Mouse (Mus musculus) A20 (cell line): ENCODE data around the gene Ggt6.
"Not testable (repeated sequence)": the region's sequence is repeated elsewhere in the genome, so short reads cannot be mapped to it uniquely, and the experiment has no call there.

Experiments
- DNase-seq: peaks from one replicate; pipeline ENCODE4 v3.0.0-alpha.2; 2011; ENCODE audit warnings: low read depth, low spot score

Ggt6 gene

DNA sequence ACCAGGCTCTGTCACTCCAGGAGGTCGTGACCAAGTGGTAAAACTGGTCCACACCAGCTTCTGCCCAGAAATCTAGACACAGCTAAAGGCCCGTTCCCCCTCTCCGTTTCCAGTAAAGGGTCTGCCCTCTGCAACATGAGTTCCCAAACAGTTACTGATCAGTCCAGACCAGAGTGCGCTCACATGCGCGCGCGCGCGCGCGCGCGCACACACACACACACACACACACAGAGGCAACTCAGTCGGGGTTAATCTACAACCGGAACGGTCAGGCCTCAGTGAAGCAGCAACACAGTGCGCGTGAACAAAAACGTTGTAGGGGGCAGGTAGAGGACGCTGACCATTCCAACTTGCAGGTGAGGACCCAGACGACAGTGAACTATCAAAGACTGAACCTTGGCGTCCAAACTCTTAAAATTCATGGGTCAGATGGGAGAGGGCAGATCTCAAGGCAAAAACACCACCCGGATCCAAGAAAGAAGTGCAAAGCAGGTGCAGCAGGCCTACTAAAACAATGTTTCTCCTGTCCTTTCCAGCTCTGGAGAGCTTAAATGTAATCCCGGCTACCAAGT, 24.7 kb upstream of the Ggt6 start:
- no peak for DNase-seq

DNA sequence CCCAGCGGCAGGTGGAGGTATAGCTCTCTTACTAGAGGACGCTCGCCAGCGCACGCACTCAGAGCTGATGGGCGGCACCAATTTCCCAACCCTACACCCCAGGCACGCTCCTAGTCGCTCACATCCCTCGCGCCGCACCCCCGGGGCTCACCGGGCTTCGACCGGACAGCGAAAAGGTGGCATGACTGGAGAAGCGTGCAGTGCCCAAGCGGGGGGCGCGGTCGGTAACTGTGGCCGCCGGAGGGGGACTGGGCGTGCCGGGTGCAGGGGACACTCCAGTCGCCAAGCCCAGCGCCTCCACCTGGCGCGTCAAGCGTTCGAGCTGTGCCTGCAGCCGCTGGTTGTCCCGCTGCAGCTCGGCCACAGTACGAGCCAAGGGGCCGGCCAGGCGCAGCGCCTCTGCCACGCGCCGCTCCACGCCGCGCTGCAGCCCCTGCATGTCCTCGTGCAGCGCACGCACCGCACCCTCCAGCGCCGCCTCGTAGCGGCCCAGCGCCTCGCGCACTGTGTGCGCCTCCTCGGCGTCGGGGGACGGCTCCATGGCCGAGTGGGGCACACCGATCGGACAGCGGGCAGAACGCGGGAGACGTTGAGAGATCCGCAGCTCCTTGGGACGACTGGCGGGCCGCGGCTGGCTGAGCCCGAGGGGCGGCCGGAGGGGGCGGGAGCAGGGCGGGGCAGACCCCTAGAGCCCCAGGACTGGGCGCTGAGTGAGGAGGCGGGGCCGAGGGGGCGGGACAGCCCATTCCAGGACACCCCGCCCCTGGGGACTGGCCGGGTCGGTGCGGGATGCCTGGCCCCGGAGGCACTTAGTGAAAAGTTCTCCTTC, 24.0 kb upstream of the Ggt6 start, which contains the start of gene Smtnl2:
Gene Smtnl2, minus strand, starts transcription at position 621 of the 829 bp plus-strand sequence.
- no peak for DNase-seq

DNA sequence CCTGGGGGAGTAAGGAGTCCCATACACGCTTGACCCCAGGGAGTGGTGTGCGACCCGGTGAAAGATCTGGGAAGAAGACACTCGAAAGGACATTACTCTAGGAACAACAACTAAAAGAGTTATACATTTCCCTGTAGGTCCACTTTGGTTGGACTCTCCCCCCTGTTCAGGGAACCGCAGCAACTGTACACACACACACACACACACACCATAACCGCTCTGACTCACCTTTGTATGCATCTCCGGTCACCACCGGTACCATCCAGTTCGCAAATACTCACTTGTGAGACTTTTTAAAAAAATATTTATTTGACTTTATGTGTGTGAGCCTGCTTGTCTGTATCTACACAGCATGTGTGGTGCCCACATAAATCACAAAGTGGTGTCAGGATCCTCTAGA, 23.4 kb upstream of the Ggt6 start:
- no peak for DNase-seq

DNA sequence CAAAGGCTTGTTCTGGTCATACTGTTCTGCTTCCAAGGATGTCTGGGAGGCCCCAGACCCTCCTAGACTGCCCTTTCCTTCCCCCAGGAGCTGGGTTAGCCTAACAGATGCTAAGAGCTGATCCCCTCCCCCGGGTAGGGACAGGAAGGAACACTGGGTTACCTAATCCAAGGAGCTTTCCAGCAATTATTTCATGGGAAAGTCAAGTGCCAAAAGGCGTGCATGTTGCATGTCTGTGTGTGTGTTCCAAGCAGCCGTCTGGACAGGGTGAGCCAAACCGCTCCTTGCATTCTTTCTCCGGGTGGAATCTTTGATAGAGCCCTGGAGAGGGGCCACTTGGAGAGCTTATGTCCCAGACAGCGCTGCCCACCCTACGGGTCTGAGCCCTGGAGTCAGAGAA, 22.3 kb upstream of the Ggt6 start:
- no peak for DNase-seq

DNA sequence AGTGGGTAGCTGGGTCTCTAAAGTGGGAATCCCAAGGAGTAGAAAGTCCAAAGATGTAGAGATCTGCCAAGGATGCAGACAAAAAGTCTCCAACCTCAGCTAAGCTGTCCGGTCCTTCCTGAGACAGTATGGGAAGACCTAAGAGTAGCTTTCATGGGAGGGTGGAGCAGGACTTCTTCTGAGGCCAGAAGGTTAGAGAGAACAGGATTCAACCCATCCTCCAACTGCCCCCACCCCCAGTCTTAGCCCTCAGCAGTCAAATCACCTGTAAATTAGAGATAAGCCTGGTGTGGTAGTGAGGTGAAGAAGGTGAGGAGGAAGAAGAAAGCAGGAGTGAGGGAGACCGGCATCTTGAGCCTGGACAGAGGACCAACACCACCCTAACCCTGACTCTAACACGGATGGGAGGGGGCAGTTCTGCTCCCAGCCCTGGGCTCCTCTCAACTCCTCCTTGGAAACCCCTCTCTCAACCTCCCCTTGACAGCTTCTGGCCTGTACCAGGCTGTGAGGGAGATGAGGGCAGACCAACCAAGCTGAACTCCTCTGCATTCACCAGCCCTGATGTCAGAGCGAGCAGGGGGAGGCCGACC, 21.6 kb upstream of the Ggt6 start:
- DNase-seq, result no peak

DNA sequence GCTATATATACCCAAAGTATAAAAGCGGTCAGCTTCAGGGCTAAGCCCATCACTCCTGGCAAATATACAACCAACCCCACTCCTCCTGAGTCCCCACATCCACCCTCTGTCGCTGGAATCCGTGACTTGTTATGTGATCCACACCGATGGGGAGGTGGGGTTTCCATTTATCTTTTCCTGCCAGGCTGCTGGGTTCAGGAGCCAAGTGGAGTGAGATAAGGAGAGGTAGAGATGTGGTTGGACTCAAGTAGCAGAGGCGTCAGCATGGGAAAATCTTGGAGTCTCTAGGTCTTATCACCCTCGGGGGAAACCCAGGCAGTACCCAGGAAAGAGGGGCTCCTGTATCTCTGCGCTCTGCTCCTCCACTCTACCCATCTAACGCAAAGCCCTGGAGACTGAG, 20.2 kb upstream of the Ggt6 start:
- no peak for DNase-seq

DNA sequence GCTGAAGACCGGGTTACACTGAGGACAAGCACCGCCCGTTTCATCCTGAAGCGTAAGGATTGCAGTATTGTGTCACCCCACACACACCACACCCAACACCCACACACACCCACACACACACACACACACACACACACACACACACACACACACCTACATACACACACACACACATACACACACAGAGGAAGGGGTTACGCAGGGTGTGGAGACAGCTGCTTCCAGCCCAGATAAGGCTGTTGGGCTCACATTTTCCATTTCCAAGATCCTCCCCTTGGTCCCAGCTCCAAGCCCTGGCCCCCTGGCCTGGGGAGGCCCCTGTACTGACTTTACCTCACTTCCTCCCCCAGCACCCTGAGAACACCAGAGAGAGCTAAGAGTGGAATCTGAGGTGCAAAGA, 18.7 kb upstream of the Ggt6 start:
- no peak for DNase-seq

DNA sequence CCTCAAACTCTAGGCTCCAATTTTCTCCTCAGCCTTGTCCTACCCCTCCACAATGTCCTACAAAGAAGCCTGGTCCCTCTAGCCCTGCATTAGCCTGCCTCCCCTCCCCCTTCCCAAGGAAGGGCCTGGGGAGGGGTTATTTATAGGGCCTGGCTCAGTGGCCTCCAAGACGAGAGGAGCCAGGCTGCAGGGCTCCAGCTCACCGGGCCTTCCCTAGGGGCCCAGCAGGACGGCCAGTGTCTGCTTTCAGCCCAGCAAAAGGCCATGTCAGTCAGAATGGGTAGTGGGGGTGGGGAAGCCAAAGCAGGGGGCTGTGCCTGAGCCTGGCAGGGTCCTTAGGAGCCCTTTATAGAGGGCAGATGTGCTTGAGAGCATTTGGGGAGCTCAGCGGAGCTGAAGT, 17.9 kb upstream of the Ggt6 start:
- no peak for DNase-seq

DNA sequence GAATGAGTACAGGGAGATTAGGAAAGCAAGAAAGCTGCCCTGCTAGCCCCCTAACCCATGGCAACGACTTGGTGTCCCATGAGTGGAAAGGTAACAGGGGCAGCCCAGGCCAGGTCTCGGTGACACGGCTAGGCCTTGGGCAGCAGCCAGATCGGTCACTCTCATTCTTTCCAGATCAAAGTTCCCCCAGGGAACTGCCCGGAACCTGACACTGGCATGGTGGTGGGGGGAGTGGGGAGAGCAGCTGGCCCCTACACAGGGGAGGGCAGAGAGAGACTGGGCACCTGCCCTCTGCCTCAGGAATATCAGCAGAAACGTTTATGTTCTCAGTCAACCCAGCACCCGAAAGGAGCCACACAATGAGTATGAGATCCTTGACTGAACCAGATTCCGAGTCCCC, 17.1 kb upstream of the Ggt6 start:
- no peak for DNase-seq

DNA sequence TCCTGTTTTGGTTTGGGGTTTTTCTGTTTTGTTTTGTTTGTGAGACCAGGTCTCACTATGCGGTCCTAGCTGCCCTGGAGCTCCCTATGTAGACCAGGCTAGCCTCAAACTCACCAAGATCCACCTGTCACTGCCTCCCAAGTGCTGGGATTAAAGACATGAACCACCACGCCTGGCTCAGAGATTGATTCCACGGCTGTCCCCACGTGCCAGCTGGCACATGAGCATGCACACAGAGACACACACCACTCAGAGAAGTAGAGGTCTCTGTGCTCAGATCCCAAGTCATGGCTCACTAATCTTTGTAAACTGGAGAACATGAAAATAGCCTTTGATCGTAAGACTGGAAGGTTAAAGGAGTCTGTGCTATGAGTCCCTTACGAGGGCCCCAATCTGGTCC, 16.3 kb upstream of the Ggt6 start:
- DNase-seq, result no peak

DNA sequence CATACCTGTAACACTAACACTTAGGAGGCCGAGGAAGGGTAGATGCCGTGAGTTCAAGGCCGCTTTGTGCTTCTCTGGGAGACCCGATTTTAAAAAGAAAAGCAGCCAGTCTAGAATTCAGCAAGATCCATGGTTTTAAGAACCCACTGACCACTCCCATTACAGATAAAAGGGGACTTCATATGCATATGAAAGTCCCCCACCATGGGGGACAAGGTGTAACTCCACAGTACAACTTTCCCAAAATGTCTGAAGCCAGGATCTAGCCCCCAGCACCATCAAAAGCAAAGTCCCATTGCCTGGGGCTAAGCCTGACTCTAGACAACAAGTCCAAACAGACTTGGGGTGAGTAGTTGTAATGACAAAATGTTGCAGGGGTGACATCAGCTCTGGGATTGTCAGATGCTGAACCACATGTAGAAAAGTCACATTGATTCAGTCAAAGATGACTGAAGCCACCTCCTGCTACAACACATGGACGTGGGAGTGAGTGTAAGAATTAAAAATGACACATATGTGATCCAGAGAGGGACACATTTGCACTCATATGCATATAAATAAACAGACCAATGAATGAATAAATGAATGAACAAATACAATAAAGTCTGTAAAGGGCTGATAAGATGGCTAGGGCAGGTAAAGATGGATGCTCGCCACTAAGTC, 14.7 kb upstream of the Ggt6 start:
- DNase-seq, result no peak

DNA sequence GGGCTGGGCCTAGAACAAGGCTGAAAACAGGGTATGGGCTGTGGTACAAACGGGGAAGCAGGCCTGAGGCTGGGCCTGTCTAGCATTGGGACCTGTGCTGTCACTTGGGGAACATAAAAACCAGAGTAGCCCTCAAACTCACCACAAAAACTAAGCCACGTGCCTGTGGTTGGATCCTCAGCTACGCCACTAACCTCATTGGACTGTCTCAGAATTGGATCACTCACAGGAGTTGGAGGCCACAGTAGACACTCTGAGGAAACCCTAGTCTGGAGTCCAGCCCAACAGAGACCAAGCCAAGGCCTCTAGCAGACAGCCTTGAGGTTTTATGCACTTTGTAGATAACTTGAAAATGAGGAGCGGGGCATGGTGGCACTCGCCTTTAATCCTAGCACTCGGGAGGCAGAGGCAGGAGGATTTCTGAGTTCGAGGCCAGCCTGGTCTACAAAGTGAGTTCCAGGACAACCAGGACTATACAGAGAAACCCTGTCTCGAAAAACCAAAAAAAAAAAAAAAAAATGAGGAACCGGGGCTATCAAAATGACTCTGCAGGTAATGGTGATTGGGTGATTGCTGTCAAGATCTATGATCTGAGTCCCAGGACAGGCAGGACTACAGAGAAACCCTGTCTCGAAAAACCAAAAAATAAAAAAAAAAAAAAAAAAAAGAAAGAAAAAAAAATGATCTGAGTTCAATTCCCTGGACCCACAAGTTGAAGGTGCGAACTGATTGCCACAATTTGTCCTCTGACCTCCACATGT, 13.6 kb upstream of the Ggt6 start:
- peak; percentile 56 for DNase-seq

DNA sequence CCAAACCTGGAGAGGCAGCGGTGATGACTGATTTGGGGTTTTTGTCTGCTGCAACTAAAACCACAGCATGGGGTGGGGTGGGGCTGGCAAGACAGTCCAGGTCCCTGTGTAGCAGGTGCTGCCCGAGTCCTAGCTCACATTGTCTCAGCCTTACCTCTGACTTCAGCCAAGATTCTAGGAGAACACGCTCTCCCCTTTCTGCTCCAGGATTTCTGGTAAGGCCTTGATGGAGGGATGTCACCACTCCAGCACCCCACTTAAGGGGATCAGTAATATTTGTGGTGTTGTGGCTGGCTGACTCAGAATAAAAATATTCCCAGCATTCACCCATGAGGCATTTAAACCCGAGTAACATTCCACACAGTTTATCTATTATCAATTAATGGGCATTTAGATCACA, 11.6 kb upstream of the Ggt6 start:
- no peak for DNase-seq

DNA sequence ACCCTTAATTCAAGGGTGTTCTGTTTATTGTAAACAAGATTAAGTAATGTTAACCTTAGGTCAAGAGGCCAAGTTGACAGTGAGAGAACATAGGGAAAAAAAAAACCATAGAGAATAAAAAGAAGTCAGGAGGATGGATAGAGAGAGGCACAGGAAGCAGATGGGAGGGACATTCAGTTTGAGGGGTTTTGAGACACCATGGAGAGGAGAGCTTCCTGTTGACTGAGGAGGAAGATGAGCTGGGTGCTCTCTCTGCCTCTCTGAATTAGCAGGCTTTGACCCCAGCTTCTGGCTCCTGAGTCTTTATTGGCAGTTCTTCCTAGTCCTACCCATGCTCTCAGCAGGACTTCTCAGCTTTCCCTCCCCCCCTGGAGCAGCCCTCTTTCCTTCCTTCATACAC, 10.1 kb upstream of the Ggt6 start:
- no peak for DNase-seq

DNA sequence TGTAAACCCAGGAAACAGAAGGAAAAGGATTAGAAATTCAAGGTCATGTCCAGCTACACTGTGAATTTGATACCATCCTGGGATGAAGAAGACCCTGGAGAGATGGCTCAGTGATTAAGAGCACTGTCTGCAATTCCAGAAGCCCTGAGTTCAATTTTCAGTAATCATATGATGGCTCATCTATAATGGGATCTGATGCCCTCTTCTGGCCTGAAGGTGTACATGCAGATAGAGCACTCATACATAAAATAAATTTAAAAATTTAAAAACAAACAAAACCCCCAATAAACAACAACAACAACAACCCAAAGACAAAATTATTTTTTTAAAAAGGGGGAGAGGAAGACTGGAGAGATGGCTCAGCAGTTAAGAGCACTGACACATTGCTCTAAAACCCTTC, 8.4 kb upstream of the Ggt6 start:
- peak; percentile 30 for DNase-seq

DNA sequence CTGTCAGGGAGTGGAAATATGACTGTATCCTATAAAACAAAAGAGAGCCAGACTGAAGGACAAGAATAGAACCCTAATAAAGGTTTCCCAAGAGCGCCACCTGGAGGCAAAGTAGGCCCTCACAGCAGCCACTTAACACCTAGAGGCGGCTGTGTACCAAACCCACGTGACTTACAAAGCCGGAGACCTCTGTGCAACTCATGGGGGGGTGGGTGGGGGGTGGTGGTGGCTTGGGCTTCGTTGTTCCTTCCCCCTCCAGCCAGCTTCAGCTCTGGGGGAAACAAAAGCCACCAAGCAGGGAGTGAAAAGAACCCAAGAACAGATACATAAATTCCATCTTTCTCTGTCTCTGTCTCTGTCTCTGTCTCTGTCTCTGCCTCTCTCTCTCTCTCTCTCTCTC, 6.6 kb upstream of the Ggt6 start:
- DNase-seq, result peak; percentile 90

DNA sequence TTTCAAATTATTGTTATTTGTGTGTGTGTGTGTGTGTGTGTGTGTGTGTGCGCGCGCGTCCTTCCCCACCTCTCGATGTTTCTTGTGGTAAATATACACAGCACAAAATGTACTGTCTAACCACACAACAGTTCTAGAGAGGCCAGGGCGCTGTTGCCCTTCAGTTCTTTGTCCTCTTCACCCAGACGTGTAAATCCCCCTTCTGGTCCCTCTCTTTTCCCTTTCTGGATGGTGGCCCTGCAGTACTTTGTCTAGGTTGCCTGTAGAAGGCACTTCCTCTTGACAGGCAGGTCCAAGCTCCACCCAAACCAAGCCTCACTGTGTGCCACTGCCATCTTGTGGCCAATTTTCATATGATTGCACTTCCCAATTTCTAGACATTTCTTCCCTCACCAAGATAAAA, 6.0 kb upstream of the Ggt6 start:
- DNase-seq, result peak; percentile 91

DNA sequence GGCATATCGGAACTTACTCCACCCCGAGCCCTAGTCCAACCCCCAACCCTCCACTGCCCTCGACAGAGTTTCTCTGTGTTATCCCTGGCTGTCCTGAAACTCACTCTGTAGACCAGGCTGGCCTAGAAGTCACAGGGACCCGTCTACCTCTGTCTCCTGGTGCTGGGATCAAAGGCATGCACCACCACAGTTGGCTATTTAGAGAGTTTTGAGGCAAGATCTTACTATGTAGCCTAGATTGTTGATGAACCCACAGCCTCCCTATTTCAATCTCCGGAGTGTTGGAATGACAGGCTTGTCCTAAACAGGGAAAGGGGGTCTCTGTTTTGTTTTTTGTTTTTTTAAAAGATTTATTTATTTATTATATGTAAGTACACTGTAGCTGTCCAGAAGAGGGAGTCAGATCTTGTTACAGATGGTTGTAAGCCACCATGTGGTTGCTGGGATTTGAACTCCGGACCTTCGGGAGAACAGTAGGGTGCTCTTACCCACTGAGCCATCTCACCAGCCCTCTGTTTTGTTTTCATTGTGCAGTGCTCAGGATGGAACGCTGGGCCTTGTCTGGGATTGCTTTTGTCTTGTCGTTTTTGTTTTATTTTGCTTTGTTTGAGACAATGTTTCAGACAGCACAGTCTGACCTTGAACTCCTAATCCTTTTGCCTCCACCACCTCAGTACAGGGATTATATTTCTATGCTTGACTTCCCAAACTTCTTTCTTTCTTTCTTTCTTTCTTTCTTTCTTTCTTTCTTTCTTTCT, 4.8 kb upstream of the Ggt6 start:
- DNase-seq, result not testable (repeated sequence)

DNA sequence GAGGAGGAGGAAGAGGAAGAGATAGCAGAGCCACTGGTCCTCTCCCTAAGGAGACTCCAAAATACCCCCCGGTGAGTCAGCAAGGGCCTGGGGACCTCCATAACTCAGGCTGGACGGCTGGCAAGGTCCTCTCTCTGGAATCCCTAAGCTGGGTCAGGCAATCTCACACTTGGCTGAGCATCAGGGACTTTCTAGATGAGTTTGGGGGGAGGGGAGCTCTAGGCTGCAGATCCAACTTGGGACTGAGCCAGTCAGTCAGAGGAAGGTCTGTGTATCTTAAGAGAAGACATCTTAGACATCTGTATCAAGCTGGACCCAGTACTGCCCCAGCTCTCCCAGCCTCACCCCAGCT, 344 bp downstream of the Ggt6 start:
- DNase-seq, result no peak

DNA sequence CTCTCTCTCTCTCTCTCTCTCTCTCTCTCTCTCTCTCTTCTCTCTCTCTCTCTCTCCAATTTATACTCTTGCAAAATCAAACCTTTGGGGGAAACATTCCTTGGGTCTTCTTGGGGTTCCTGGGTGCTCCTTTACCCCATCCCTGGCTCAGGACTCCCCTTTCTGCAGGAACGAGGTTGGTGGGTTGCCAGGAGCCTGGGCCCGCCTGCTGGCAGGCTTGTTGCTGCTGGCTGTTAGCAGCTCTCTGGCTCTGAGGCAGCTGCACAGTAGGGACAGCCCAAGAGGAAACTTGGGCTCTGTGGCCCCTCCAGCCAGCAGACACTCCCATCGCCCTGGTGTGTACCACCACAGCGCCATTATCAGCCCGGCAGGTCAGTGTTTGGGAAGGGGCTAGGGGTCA, 945 bp downstream of the Ggt6 start:
- no peak for DNase-seq
